Mouse (Mus musculus) limb, embryonic 14.5 days (tissue): Measurements from ENCODE around the gene Ccdc116. TPM values are rescaled to one million over a fixed set of nuclear protein-coding genes. Genes with fewer than 3 reads are reported as not detected.
A peak's percentile ranks its signal among the peaks of the same experiment; 100 is the strongest.

Source experiments
- ATAC-seq: fragments of 200-750 bp; cut with Nextera tagmentation; 2 replicates; pipeline ENCODE4 v1.8.0; 2017; ENCODE audit warnings: low read depth, moderate number of reproducible peaks, moderate TSS enrichment; ENCODE audit not compliant: low FRiP score
- DNase-seq: peaks from one replicate; pipeline ENCODE4 v3.0.0-alpha.2; 2015; ENCODE audit warnings: low spot score
- H3K27ac ChIP-seq: fragments of 300-500 bp; sonication (generic); replicated peaks from 2 replicates; pipeline ENCODE4 v1.5.1; 2014; ENCODE audit warnings: low read depth, mild to moderate bottlenecking, low read length, moderate library complexity, mixed read lengths
- H3K27me3 ChIP-seq: fragments of 300-500 bp; sonication (generic); 2 replicates; pipeline ENCODE4 v1.6.1; 2014; ENCODE audit warnings: low read length, mixed read lengths; ENCODE audit not compliant: control insufficient read depth, insufficient read depth
- H3K36me3 ChIP-seq: fragments of 300-500 bp; sonication (generic); 2 replicates; pipeline ENCODE4 v1.6.1; 2014; ENCODE audit warnings: mild to moderate bottlenecking, low read length, moderate library complexity, mixed read lengths; ENCODE audit not compliant: control insufficient read depth, insufficient read depth
- H3K4me1 ChIP-seq: fragments of 300-500 bp; sonication (generic); 2 replicates; pipeline ENCODE4 v1.6.1; 2014; ENCODE audit warnings: antibody characterized with exemption, low read length, mixed read lengths; ENCODE audit not compliant: control insufficient read depth, insufficient read depth
- H3K4me2 ChIP-seq: fragments of 300-500 bp; sonication (generic); replicated peaks from 2 replicates; pipeline ENCODE4 v1.6.1; 2014; ENCODE audit warnings: low read depth, mild to moderate bottlenecking, low read length, moderate library complexity; ENCODE audit not compliant: severe bottlenecking
- H3K4me3 ChIP-seq: fragments of 300-500 bp; sonication (generic); replicated peaks from 2 replicates; pipeline ENCODE4 v1.5.1; 2014; ENCODE audit warnings: low read length
- H3K9ac ChIP-seq: fragments of 300-500 bp; sonication (generic); 2 replicates; pipeline ENCODE4 v1.6.1; 2014; ENCODE audit warnings: mild to moderate bottlenecking, low read depth, low read length, moderate library complexity; ENCODE audit not compliant: severe bottlenecking
- H3K9me3 ChIP-seq: fragments of 300-500 bp; sonication (generic); 2 replicates; pipeline ENCODE4 v1.6.1; 2016; ENCODE audit warnings: low read length; ENCODE audit not compliant: control insufficient read depth
- POLR2A ChIP-seq: fragments of 200-500 bp; IDR thresholded peaks from 2 replicates; pipeline ENCODE4 v1.8.0; 2012; ENCODE audit warnings: inconsistent platforms, mild to moderate bottlenecking, moderate library complexity, borderline replicate concordance; ENCODE audit not compliant: insufficient read depth, insufficient read length; ENCODE audit errors: extremely low read depth
- WGBS: fragments of 180-500 bp; shearing (Covaris S2); extraction: QIAGEN DNeasy Blood & Tissue Kit; methylation state at CpG from one replicate; pipeline ENCODE4 v1.1.7; 2014; 5-methylcytosine and 5-hydroxymethylcytosine counted together
- polyA plus RNA-seq, 2 experiments: library from polyadenylated mRNA; depleted of rRNA in 1 of 2; stranded (reverse) in 1 of 2; unstranded in 1 of 2; fragments of >200 nt; fragmentation: Nextera tagmentation in 1 of 2; extraction: Ambion mirVana in 1 of 2; gene quantifications; 2 replicates each; pipeline versions ENCODE4 v1.2.1 to v1.2.3; 2012 to 2014

Ccdc116 gene
- polyA plus RNA-seq, 2 experiments: 0.54 to 2.7 TPM

- DNase-seq (peak; percentile 25), ATAC-seq (no peak)
- Histone ChIP-seq H3K36me3 (0 out of 2 replicates have a peak, but pooled peaks cover 3% of the 10 kb centered on the region), H3K9me3 (no peaks in the 10 kb centered on the region), H3K4me3 (no peak overlapping the region), H3K4me1 (peaks cover 20% of the 10 kb centered on the region), H3K4me2 (no peak overlapping the region), H3K27ac (no peak overlapping the region), H3K9ac (no peak overlapping the region), H3K27me3 (no peaks in the 10 kb centered on the region)
- TF ChIP-seq POLR2A: no peak
- WGBS: 100% methylated on average over 1 of the region's 1 CpGs
Observed at GRCm38 (mm10) chr16:17127292-17127691, 19.7 kb downstream of the Ccdc116 start.

GRCm38 (mm10) chr16:17124871-17125520 lies 22.0 kb downstream of the Ccdc116 start, which contains the start of gene 2610318N02Rik:
TSS of gene 2610318N02Rik (minus strand) at chr16:17125167.
- DNase-seq (peak; percentile 88), ATAC-seq (peak; percentile 89)
- Histone ChIP-seq H3K27me3 (no peaks in the 10 kb centered on the region), H3K4me2 (peak within 1 kb of the TSS; percentile 53), H3K27ac (peak within 1 kb of the TSS; percentile 16; the same call in 1 of the 2 replicates), H3K4me3 (peak within 1 kb of the TSS; percentile 39), H3K4me1 (peaks cover 15% of the 10 kb centered on the region), H3K36me3 (peaks cover 17% of the 10 kb centered on the region), H3K9ac (peak within 1 kb of the TSS; percentile 55), H3K9me3 (no peaks in the 10 kb centered on the region)
- under 1% methylated on average over 24 of the region's 25 CpGs for WGBS
- peak; percentile 65; the same call in 1 of the 2 replicates for TF ChIP-seq POLR2A

GRCm38 (mm10) chr16:17124119-17124870 lies 22.7 kb downstream of the Ccdc116 start:
- Histone ChIP-seq H3K27me3 (no peaks in the 10 kb centered on the region), H3K4me3 (peak overlapping the region; percentile 39), H3K36me3 (peaks cover 24% of the 10 kb centered on the region), H3K27ac (peak overlapping the region; percentile 16; the same call in 1 of the 2 replicates), H3K4me2 (peak overlapping the region; percentile 53), H3K4me1 (peaks cover 15% of the 10 kb centered on the region), H3K9me3 (no peaks in the 10 kb centered on the region), H3K9ac (peak overlapping the region; percentile 55)
- 3% methylated on average over 22 of the region's 22 CpGs for WGBS
- DNase-seq (peak; percentile 12), ATAC-seq (peak; percentile 17; the same call in 1 of the 2 replicates)
- no peak for TF ChIP-seq POLR2A

GRCm38 (mm10) chr16:17121569-17121968 lies 25.5 kb downstream of the Ccdc116 start:
- 79% methylated on average over 14 of the region's 14 CpGs for WGBS
- no peak for ATAC-seq

GRCm38 (mm10) chr16:17117309-17117799 lies 29.7 kb downstream of the Ccdc116 start:
- WGBS: 91% methylated on average over 5 of the region's 5 CpGs
- DNase-seq (no peak), ATAC-seq (no peak)
- no peaks in the 10 kb centered on the region for H3K27me3 ChIP-seq
- peaks cover 60% of the 10 kb centered on the region for H3K36me3 ChIP-seq
- no peaks in the 10 kb centered on the region for H3K9me3 ChIP-seq
- no peak overlapping the region for H3K9ac ChIP-seq
- no peaks in the 10 kb centered on the region for H3K4me1 ChIP-seq
- H3K4me3 ChIP-seq: no peak overlapping the region
- no peak overlapping the region for H3K27ac ChIP-seq
- no peak overlapping the region for H3K4me2 ChIP-seq
- no peak for TF ChIP-seq POLR2A

More at GRCm38 (mm10) chr16:17121569-17121968, 25.5 kb downstream of the Ccdc116 start:
- H3K9me3 ChIP-seq: no peaks in the 10 kb centered on the region
- no peak for TF ChIP-seq POLR2A
- peaks cover 39% of the 10 kb centered on the region for H3K36me3 ChIP-seq
- DNase-seq: no peak
- H3K9ac ChIP-seq: no peak overlapping the region
- no peaks in the 10 kb centered on the region for H3K27me3 ChIP-seq
- no peak overlapping the region for H3K4me2 ChIP-seq
- peaks cover 15% of the 10 kb centered on the region for H3K4me1 ChIP-seq
- H3K27ac ChIP-seq: no peak overlapping the region
- no peak overlapping the region for H3K4me3 ChIP-seq
